Mouse (Mus musculus) cerebellum, adult 18-20 months (tissue): ENCODE results near the gene Uhrf1.
"Not testable (repeated sequence)": the region's sequence is repeated elsewhere in the genome, so short reads cannot be mapped to it uniquely, and the experiment has no call there.

Experiments
- DNase-seq, 2 experiments: peaks; one replicate each; pipeline ENCODE4 v3.0.0; 2021

The Uhrf1 gene

GRCm38 (mm10) chr17:56303160-56303846, at the start of gene Uhrf1:
Gene Uhrf1, plus strand, starts transcription at chr17:56303321.
- DNase-seq: no peak

- no peak for DNase-seq
Observed at GRCm38 (mm10) chr17:56254695-56255094, 48.4 kb upstream of the Uhrf1 start.

GRCm38 (mm10) chr17:56255429-56255828, 47.7 kb upstream of the Uhrf1 start:
- peak; percentile 56 to 70 for DNase-seq

DNA sequence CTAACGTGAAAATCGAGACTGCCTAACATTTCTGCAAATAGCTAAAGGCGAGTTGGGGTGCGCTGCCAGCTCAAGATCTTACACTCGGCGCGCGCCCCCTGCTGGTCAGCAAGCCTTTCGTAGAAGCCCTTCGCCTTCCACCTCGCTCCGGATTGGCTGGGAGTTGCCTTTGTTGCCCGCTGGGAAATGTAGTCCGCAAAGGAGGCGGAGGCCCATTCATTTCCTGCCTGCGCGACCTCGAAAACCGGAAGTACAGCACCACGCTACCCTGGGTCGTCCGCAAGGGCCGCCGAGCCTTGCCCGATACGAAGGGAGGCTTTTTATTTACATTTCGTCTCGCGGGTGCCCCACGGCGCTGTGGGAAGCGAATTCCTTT, 47.3 kb upstream of the Uhrf1 start:
- peak; percentile 99 to 100 for DNase-seq

- DNase-seq: peak; percentile 92 to 96
Observed at GRCm38 (mm10) chr17:56256239-56256881, 46.8 kb upstream of the Uhrf1 start, which contains the start of gene Fem1a. Gene Fem1a, plus strand, starts transcription at chr17:56256810.

- DNase-seq: peak in 1 of 2 experiments; percentile 58
Observed at GRCm38 (mm10) chr17:56257181-56257894, 45.8 kb upstream of the Uhrf1 start.

GRCm38 (mm10) chr17:56258269-56258668, 44.9 kb upstream of the Uhrf1 start:
- DNase-seq: not testable (repeated sequence)

- DNase-seq: not testable (repeated sequence)
Observed at GRCm38 (mm10) chr17:56258812-56259211, 44.3 kb upstream of the Uhrf1 start.

DNA sequence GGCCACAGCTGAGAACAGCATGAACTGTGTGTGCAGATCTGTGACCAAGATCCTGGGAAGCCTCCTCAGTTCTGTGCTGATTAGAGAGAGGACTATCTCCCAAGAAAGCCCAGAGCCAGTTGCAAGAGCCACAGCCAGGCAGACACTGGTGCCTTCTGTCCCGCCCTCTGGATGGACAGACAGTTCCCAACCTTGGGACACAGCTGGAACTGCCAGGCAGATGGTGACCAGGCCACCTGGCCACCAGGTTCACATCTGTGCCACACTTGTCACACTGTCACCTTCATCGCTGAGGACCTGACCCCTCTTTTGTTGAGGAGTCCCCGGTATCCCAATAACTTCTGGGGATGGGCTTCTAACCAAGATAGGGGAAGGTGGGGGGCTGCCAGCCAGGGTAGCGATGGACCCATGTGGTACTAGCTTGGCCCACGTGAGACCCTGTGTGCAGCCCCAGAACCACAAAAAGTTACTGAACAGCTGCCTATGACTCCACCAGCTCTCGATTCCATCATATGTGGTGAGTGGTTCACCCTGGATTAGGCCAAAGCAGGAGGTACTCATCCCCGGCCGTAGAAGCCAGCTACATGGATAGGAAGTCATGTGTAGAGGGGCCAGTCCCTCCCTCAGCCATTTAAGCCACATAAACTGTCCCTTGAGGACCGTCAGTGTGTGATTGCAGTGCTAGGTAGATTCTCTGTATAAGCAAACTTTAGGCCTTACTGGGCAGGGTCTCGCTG, 43.7 kb upstream of the Uhrf1 start:
- no peak for DNase-seq

DNA sequence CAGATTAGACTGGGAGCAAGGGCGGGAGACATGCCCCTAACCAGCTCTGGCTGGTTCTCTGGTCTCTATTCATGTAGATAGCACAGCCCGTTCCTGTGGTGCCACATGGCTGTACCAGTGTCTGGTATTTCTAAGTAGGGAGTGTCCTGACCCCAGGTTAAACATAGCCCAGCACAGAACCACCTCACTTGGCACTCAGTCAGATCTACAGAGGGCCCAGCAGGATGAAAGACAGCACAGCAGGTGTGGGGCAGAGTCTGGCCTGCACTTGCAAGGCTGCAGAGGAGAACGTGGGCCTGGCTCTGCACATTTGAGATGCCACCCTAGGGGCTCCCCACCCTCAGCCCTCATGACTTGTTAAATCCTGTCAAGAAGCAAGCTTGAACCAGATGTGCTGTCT, 42.0 kb upstream of the Uhrf1 start:
- DNase-seq: no peak

GRCm38 (mm10) chr17:56262645-56263094, 40.5 kb upstream of the Uhrf1 start:
- DNase-seq: no peak

DNA sequence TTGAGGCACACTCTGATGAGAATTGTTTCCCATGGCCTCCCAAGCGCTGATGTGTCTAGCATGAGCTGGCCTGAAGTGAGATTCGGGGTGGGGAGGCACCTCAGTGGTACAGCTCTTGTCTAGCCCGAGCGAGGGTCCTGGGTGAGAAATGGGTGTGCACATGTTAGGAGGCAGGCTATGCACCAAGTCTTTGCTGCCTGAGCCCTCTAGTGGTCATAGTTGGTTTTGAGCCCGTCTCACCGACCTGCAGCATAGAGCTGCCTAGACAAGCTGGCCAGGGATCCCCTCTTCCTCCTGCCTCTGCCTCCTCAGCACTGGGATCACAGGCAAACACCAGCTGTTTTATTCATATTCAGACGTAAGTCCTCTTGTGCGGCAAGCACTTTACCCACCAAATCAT, 39.1 kb upstream of the Uhrf1 start:
- DNase-seq: peak; percentile 82 to 86

- DNase-seq: no peak
Observed at GRCm38 (mm10) chr17:56265011-56265410, 38.1 kb upstream of the Uhrf1 start.

- DNase-seq: no peak
Observed at GRCm38 (mm10) chr17:56265869-56266268, 37.3 kb upstream of the Uhrf1 start.

- DNase-seq: no peak
Observed at GRCm38 (mm10) chr17:56266271-56266670, 36.9 kb upstream of the Uhrf1 start.

DNA sequence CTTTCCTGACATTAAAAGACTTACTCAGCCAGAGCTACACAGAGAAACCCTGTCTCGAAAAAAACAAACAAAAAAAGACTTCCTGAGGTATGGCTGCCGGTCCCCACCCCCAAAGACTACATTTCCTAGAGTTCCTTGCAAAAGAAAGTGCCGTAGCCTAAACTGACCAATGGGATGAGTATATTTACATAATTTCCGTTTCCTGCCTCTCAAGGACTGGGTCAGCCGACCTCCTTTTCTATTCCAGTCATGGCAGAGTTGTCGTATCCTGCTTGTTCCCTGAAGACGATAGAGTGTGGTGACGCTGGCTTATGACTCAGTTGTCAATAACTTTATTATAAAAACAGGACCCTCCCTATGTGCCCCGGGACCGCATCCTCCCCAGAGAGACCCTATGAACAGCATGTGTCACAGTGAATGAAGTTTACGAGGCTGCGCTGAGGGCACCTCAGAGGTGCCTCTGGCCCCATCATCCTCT, 33.9 kb upstream of the Uhrf1 start:
- peak; percentile 71 to 77 for DNase-seq

DNA sequence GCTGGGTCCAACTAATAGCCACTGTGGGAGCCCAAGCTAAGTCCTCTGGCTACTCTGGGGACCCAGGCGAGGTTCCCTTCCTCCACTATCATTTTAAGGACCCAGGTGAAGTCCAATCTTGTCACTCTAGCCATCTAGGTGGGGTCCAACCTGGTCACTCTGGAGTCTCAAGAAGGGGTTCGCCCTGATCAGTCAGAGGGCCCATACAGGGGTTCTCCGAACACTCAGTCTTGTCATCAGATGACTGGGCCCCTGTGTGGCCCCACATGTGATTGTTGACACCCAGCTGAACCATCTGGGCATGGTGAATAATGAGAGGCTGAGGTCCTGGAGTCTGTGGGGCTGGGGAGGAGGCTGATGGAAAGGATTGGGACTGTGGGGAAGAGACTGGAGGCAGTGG, 33.4 kb upstream of the Uhrf1 start:
- no peak for DNase-seq

GRCm38 (mm10) chr17:56271609-56272253, 31.4 kb upstream of the Uhrf1 start:
- DNase-seq: no peak

DNA sequence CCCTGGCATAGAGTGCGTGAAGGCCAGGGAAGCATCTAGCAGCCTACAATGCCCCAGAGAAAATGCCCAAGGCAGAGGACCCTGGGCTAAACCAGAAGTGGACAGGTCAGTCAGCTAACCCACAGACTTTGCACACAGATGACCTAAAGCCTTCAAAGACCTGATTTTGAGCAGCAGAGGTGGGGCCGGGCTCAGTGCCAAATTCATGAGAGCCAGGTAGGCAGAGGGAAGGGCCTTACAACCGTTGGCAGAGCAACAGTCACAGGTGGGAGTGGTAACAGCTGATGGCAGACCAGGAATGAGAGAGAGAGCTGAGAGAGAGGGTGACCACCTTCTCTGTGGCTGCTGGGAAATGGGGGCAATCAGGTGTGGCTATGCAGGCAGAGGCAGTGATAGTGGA, 30.5 kb upstream of the Uhrf1 start:
- no peak for DNase-seq

DNA sequence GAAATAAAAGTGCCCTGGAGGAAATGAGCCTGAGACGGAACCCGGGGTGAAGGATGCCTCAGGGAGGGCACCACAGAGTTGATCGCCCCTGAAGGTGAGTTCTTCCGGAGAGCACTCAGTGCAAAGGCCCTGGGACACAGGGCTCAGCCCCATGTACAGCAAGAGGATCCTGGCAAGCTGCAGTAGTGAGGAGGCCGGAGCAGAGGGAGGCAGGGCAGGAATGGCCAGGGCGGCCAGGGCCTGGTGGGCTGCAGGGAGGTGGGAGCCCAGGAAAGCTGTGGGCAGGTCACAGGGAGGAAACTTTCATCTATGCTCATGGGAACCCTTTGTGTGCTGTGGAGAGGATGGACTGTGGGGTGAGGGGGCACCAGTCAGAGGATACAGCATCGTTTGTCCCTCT, 29.6 kb upstream of the Uhrf1 start:
- no peak for DNase-seq

DNA sequence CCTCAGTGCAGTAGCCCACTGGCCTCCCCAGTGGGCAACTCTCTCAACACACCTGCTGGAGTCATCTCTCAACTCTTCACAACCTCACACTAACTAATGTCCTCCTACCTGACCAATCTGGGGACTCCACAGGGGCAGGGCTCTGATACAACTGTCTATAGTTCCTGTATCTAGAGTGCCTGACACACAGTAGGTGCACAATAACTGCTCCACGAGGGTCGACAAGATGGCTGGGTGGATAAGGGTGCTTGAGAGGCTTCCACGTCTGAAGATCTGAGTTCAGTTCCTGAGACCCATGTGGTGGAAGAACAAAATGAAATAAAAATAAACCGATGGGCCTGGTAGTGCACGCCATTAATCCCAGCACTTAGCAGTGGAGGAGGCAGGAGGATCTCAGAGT, 29.1 kb upstream of the Uhrf1 start:
- no peak for DNase-seq

DNA sequence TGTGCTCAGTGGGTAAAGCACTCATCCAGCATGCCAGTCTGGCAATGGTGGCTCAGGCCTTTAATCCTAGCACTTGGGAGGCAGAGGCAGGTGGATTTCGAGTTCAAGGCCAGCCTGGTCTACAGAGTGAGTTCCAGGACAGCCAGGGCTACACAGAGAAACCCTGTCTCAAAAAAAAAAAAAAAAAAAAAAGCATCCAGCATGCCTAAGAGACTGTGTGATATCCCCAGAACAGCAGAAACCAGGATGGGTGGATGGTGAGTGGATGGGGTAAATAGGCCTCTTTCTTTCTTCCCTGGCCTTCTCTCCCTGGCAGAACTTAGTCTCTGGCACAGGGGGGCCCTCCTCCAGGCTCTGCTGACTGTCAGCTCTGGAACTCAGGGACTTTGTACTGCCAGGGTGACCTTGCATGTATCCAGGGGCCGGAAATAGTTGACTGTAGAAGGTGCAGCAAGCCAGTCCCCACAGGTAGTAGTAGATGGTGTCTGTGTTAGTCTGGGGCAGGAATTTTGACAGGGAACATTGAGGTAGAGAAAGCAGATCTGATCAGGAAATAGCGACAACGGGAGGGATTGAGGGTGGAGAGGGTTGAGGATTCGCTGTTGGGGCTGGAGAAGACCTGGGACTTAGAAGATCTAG, 27.2 kb upstream of the Uhrf1 start:
- DNase-seq: peak in 1 of 2 experiments; percentile 41
